Mouse (Mus musculus) midbrain, embryonic 14.5 days (tissue): ENCODE measurements around the gene Pan3. TPM values are rescaled to one million over a fixed set of nuclear protein-coding genes. Genes with fewer than 3 reads are reported as not detected.

Experiments used
- ATAC-seq: fragments of 200-750 bp; cut with Nextera tagmentation; 2 replicates; pipeline ENCODE4 v1.8.0; 2017; ENCODE audit warnings: moderate number of reproducible peaks, moderate library complexity; ENCODE audit not compliant: low FRiP score, low TSS enrichment
- DNase-seq: peaks from one replicate; pipeline ENCODE4 v3.0.0-alpha.2; 2015
- H3K27ac ChIP-seq: fragments of 300-500 bp; sonication (generic); replicated peaks from 2 replicates; pipeline ENCODE4 v1.5.1; 2014; ENCODE audit warnings: mild to moderate bottlenecking, low read depth, low read length, moderate library complexity
- H3K27me3 ChIP-seq: fragments of 300-500 bp; sonication (generic); 2 replicates; pipeline ENCODE4 v1.6.1; 2014; ENCODE audit warnings: low read length, control low read depth, mixed read lengths; ENCODE audit not compliant: control insufficient read depth, insufficient read depth
- H3K36me3 ChIP-seq: fragments of 300-500 bp; sonication (generic); 2 replicates; pipeline ENCODE4 v1.6.1; 2014; ENCODE audit warnings: low read length, control low read depth; ENCODE audit not compliant: control insufficient read depth, insufficient read depth
- H3K4me1 ChIP-seq: fragments of 300-500 bp; sonication (generic); 2 replicates; pipeline ENCODE4 v1.6.1; 2014; ENCODE audit warnings: mild to moderate bottlenecking, antibody characterized with exemption, low read length, control low read depth; ENCODE audit not compliant: control insufficient read depth, insufficient read depth
- H3K4me2 ChIP-seq: fragments of 300-500 bp; sonication (generic); 2 replicates; pipeline ENCODE4 v1.6.1; 2014; ENCODE audit warnings: mild to moderate bottlenecking, low read length, moderate library complexity
- H3K4me3 ChIP-seq: fragments of 300-500 bp; sonication (generic); replicated peaks from 2 replicates; pipeline ENCODE4 v1.5.1; 2014; ENCODE audit warnings: low read depth, low read length
- H3K9ac ChIP-seq: fragments of 300-500 bp; sonication (generic); replicated peaks from 2 replicates; pipeline ENCODE4 v1.6.1; 2014; ENCODE audit warnings: mild to moderate bottlenecking, low read length, moderate library complexity
- H3K9me3 ChIP-seq: fragments of 300-500 bp; sonication (generic); 2 replicates; pipeline ENCODE4 v1.6.1; 2016; ENCODE audit warnings: low read length, control low read depth, mixed read lengths; ENCODE audit not compliant: control insufficient read depth
- WGBS: fragments of 180-500 bp; shearing (Covaris S2); extraction: QIAGEN DNeasy Blood & Tissue Kit; methylation state at CpG from one replicate; pipeline ENCODE4 v1.1.7; 2014; 5-methylcytosine and 5-hydroxymethylcytosine counted together
- polyA plus RNA-seq: library from polyadenylated mRNA; unstranded; fragments of >200 nt; fragmentation: Nextera tagmentation; extraction: Ambion mirVana; gene quantifications from 2 replicates; pipeline ENCODE4 v1.2.1, GENCODE M21; 2014

Pan3 gene
- polyA plus RNA-seq, 1 experiment from 2014 or later: 69.5 TPM

GRCm38 (mm10) chr5:147580181-147580580 lies 150.2 kb downstream of the Pan3 start:
- no peak for ATAC-seq
- Histone ChIP-seq H3K4me2 (no peak overlapping the region), H3K4me3 (no peak overlapping the region), H3K9me3 (no peaks in the 10 kb centered on the region), H3K4me1 (no peaks in the 10 kb centered on the region), H3K27me3 (no peaks in the 10 kb centered on the region), H3K9ac (no peak overlapping the region), H3K27ac (no peak overlapping the region), H3K36me3 (no peaks in the 10 kb centered on the region)
- WGBS: 92% methylated on average over 13 of the region's 13 CpGs
- no peak for DNase-seq

- no peaks in the 10 kb centered on the region for H3K9me3 ChIP-seq
- no peaks in the 10 kb centered on the region for H3K36me3 ChIP-seq
- ATAC-seq (no peak), DNase-seq (peak; percentile 85)
- no peak overlapping the region for H3K27ac ChIP-seq
- 49% methylated on average over 14 of the region's 14 CpGs for WGBS
- H3K4me3 ChIP-seq: no peak overlapping the region
- no peaks in the 10 kb centered on the region for H3K27me3 ChIP-seq
- no peaks in the 10 kb centered on the region for H3K4me1 ChIP-seq
- H3K4me2 ChIP-seq: no peak overlapping the region
- H3K9ac ChIP-seq: no peak overlapping the region
Observed at GRCm38 (mm10) chr5:147583702-147584298, 153.8 kb downstream of the Pan3 start.

GRCm38 (mm10) chr5:147584648-147585047 lies 154.7 kb downstream of the Pan3 start:
- Histone ChIP-seq H3K4me1 (no peaks in the 10 kb centered on the region), H3K4me3 (no peak overlapping the region), H3K36me3 (no peaks in the 10 kb centered on the region), H3K27ac (no peak overlapping the region), H3K27me3 (no peaks in the 10 kb centered on the region), H3K9me3 (no peaks in the 10 kb centered on the region), H3K4me2 (no peak overlapping the region), H3K9ac (no peak overlapping the region)
- WGBS: 77% methylated on average over 9 of the region's 9 CpGs
- no peak for DNase-seq
- no peak for ATAC-seq

GRCm38 (mm10) chr5:147585070-147585469 lies 155.1 kb downstream of the Pan3 start:
- no peak overlapping the region for H3K9ac ChIP-seq
- H3K9me3 ChIP-seq: no peaks in the 10 kb centered on the region
- no peaks in the 10 kb centered on the region for H3K36me3 ChIP-seq
- H3K4me3 ChIP-seq: no peak overlapping the region
- H3K4me2 ChIP-seq: no peak overlapping the region
- WGBS: 87% methylated on average over 1 of the region's 1 CpGs
- H3K27me3 ChIP-seq: no peaks in the 10 kb centered on the region
- no peak overlapping the region for H3K27ac ChIP-seq
- H3K4me1 ChIP-seq: no peaks in the 10 kb centered on the region
- no peak for ATAC-seq
- no peak for DNase-seq

- H3K9me3 ChIP-seq: no peaks in the 10 kb centered on the region
- H3K9ac ChIP-seq: no peak overlapping the region
- ATAC-seq (no peak), DNase-seq (no peak)
- no peak overlapping the region for H3K4me2 ChIP-seq
- H3K27ac ChIP-seq: no peak overlapping the region
- no peaks in the 10 kb centered on the region for H3K36me3 ChIP-seq
- no peaks in the 10 kb centered on the region for H3K27me3 ChIP-seq
- H3K4me3 ChIP-seq: no peak overlapping the region
- H3K4me1 ChIP-seq: no peaks in the 10 kb centered on the region
- 65% methylated on average over 12 of the region's 12 CpGs for WGBS
Observed at GRCm38 (mm10) chr5:147589814-147590213, 159.9 kb downstream of the Pan3 start.

GRCm38 (mm10) chr5:147597825-147598224 lies 167.9 kb downstream of the Pan3 start:
- Histone ChIP-seq H3K36me3 (no peaks in the 10 kb centered on the region), H3K4me2 (no peak overlapping the region), H3K4me1 (0 out of 2 replicates have a peak, but pooled peaks cover 3% of the 10 kb centered on the region), H3K27me3 (no peaks in the 10 kb centered on the region), H3K4me3 (no peak overlapping the region), H3K9me3 (no peaks in the 10 kb centered on the region), H3K9ac (no peak overlapping the region), H3K27ac (no peak overlapping the region)
- 75% methylated on average over 16 of the region's 16 CpGs for WGBS
- DNase-seq (peak; percentile 51), ATAC-seq (no peak)

Other genes starting within 250 kb of the Pan3 start
- 5.7 and 8.6 TPM in 2 replicates for gene Gsx1, start 241.5 kb upstream of the Pan3 start, polyA plus RNA-seq
- not detected in 2 replicates for gene Pdx1, start 160.2 kb upstream of the Pan3 start, polyA plus RNA-seq
- not detected in 2 replicates for gene Cdx2, start 122.9 kb upstream of the Pan3 start, polyA plus RNA-seq
- gene Urad, start 107.7 kb upstream of the Pan3 start, polyA plus RNA-seq: not detected in 2 replicates
- 0.27 and 0.34 TPM in 2 replicates for gene Flt3, start 29.7 kb upstream of the Pan3 start, polyA plus RNA-seq